Mouse (Mus musculus) cerebellum, adult 2 months (tissue): ENCODE data around the gene Npb. TPM values are rescaled to one million over a fixed set of nuclear protein-coding genes. Genes with fewer than 3 reads are reported as not detected.

Experiments
- DNase-seq, 2 experiments: peaks; one replicate each; pipeline ENCODE4 v3.0.0; 2021
- H3K27ac ChIP-seq: fragments of 200-500 bp; 2 replicates; pipeline ENCODE4 v1.5.1; 2012; ENCODE audit warnings: low read length, control low read depth, inconsistent platforms; ENCODE audit not compliant: insufficient read depth
- H3K27me3 ChIP-seq: fragments of 200-500 bp; 2 replicates; pipeline ENCODE4 v1.6.1; 2012; ENCODE audit warnings: inconsistent platforms, mild to moderate bottlenecking, low read length, moderate library complexity; ENCODE audit not compliant: control insufficient read depth, insufficient read depth
- H3K4me1 ChIP-seq: fragments of 200-500 bp; 2 replicates; pipeline ENCODE4 v1.6.1; 2011; ENCODE audit warnings: low read length; ENCODE audit not compliant: control insufficient read depth, insufficient read depth
- H3K4me3 ChIP-seq: fragments of 200-500 bp; replicated peaks from 2 replicates; pipeline ENCODE3; 2011; ENCODE audit warnings: mild to moderate bottlenecking, low read depth, low read length, control low read depth; ENCODE audit not compliant: insufficient read depth
- CTCF ChIP-seq: fragments of 200-500 bp; IDR thresholded peaks from 2 replicates; pipeline ENCODE4 v1.5.1; 2011; ENCODE audit warnings: low read depth, mild to moderate bottlenecking, control low read depth, low read length, moderate library complexity, borderline replicate concordance; ENCODE audit not compliant: insufficient read depth
- POLR2A ChIP-seq: fragments of 200-500 bp; IDR thresholded peaks from 2 replicates; pipeline ENCODE4 v1.6.1; 2011; ENCODE audit warnings: low read length, control low read depth, borderline replicate concordance; ENCODE audit not compliant: insufficient read depth
- WGBS: fragments of 180-500 bp; shearing (Covaris S2); methylation state at CpG from one replicate; pipeline ENCODE4 v1.1.7; 2018; 5-methylcytosine and 5-hydroxymethylcytosine counted together
- polyA plus RNA-seq: library from polyadenylated mRNA; depleted of rRNA; stranded (reverse); fragments of >200 nt; gene quantifications from 2 replicates; pipeline ENCODE4 v1.2.3, GENCODE M21; 2012

The Npb gene
- polyA plus RNA-seq, 1 experiment, result 5.6 TPM

- 95% methylated on average over 3 of the region's 3 CpGs for WGBS
- Histone ChIP-seq H3K4me1 (peaks cover 12% of the 10 kb centered on the region), H3K4me3 (no peak overlapping the region), H3K27me3 (no peaks in the 10 kb centered on the region), H3K27ac (no peak overlapping the region)
- no peak for TF ChIP-seq POLR2A
- no peak for TF ChIP-seq CTCF
- no peak for DNase-seq
Observed at GRCm38 (mm10) chr11:120600716-120601115, 7.6 kb upstream of the Npb start.

- Histone ChIP-seq H3K27ac (no peak overlapping the region), H3K4me3 (no peak overlapping the region), H3K27me3 (no peaks in the 10 kb centered on the region), H3K4me1 (peaks cover 6% of the 10 kb centered on the region; the same call in 1 of the 2 replicates)
- TF ChIP-seq CTCF, result no peak
- WGBS, result 78% methylated on average over 2 of the region's 2 CpGs
- DNase-seq, result no peak
Observed at GRCm38 (mm10) chr11:120603545-120603944, 4.7 kb upstream of the Npb start.

GRCm38 (mm10) chr11:120605667-120606066 is 2.6 kb upstream of the Npb start:
- Histone ChIP-seq H3K4me3 (no peak overlapping the region), H3K4me1 (0 out of 2 replicates have a peak, but pooled peaks cover 3% of the 10 kb centered on the region), H3K27me3 (no peaks in the 10 kb centered on the region), H3K27ac (no peak overlapping the region)
- DNase-seq, result no peak
- 87% methylated on average over 7 of the region's 7 CpGs for WGBS
- no peak for TF ChIP-seq POLR2A

- TF ChIP-seq CTCF, result no peak
- Histone ChIP-seq H3K27me3 (no peaks in the 10 kb centered on the region), H3K27ac (no peak overlapping the region), H3K4me3 (no peak overlapping the region), H3K4me1 (peaks cover 3% of the 10 kb centered on the region; the same call in 1 of the 2 replicates)
- 74% methylated on average over 4 of the region's 4 CpGs for WGBS
- no peak for DNase-seq
Observed at GRCm38 (mm10) chr11:120606764-120607163, 1.5 kb upstream of the Npb start.

GRCm38 (mm10) chr11:120609250-120609649 is 973 bp downstream of the Npb start:
- WGBS, result 58% methylated on average over 8 of the region's 8 CpGs
- Histone ChIP-seq H3K4me1 (peaks cover 17% of the 10 kb centered on the region), H3K27ac (no peak overlapping the region), H3K27me3 (no peaks in the 10 kb centered on the region), H3K4me3 (no peak overlapping the region)
- DNase-seq, result no peak
- no peak for TF ChIP-seq POLR2A
- no peak for TF ChIP-seq CTCF

GRCm38 (mm10) chr11:120610477-120611046 is 2.3 kb downstream of the Npb start:
- Histone ChIP-seq H3K4me3 (no peak overlapping the region), H3K4me1 (peaks cover 22% of the 10 kb centered on the region), H3K27me3 (no peaks in the 10 kb centered on the region), H3K27ac (no peak overlapping the region)
- DNase-seq, result peak in 1 of 2 experiments; percentile 16
- no peak for TF ChIP-seq POLR2A
- no peak for TF ChIP-seq CTCF
- 61% methylated on average over 9 of the region's 9 CpGs for WGBS

GRCm38 (mm10) chr11:120612763-120613162 is 4.5 kb downstream of the Npb start:
- Histone ChIP-seq H3K27ac (peak overlapping the region; percentile 20; the same call in 1 of the 2 replicates), H3K4me1 (peaks cover 32% of the 10 kb centered on the region), H3K27me3 (no peaks in the 10 kb centered on the region), H3K4me3 (no peak overlapping the region)
- WGBS, result 6% methylated on average over 6 of the region's 6 CpGs
- DNase-seq, result peak; percentile 91 to 94
- TF ChIP-seq CTCF (peak; percentile 97), POLR2A (no peak)

- Histone ChIP-seq H3K27me3 (no peaks in the 10 kb centered on the region), H3K4me1 (peaks cover 32% of the 10 kb centered on the region), H3K4me3 (no peak overlapping the region), H3K27ac (peak overlapping the region; percentile 44; the same call in 1 of the 2 replicates)
- TF ChIP-seq CTCF (no peak), POLR2A (no peak)
- 38% methylated on average over 10 of the region's 10 CpGs for WGBS
- DNase-seq, result no peak
Observed at GRCm38 (mm10) chr11:120613481-120613972, 5.2 kb downstream of the Npb start.
